Mouse (Mus musculus): ENCODE data around the gene Ppp1r8. TPM values are rescaled to one million over a fixed set of nuclear protein-coding genes. Genes with fewer than 3 reads are reported as not detected.
A peak's percentile ranks its signal among the peaks of the same experiment; 100 is the strongest.

Ppp1r8 gene
- 55.9 and 64.0 TPM in 2 replicates for polyA plus RNA-seq (2015; fragmentation: Nextera tagmentation; extraction: Ambion mirVana)

DNA sequence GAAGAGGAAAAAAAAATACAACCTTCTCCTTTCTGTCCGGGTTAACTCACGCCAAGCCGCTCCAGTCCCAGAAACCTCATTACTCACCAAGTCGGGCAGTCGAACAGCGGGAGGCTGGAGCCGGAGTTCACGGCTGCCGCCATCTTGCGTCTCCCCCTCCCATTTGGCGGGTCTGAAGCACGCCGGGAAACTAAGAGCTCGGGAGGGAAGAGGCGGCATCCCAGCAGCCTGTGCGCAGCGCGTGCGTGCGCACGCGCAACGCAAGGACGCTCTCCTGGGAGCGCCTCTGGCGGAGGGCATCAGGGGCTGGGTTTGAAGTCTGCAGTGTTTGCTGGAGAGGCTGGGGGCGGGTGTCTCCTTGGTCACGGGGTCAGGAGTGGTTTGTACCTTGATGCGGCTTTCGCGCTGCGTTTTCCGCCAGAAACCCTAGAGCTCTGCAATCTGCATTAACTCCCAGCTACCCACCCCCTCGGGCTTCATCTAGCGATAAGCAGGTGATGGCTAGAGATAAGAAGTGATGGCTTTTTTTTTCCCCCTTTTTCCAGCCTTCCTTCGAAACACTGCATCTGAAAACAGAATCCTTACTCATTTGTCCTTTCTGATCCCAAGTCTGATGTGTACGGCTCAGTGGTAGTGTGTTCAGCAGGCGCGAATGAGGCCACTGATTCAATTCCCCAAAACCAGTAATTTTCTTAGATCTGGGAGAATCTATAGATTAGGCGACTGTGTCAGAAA lies at the start of gene Ppp1r8:
Gene Ppp1r8, minus strand, starts transcription at position 200 of the 735 bp plus-strand sequence.
- peak within 1 kb of the TSS; percentile 74 for H3K4me2 ChIP-seq
- ATAC-seq (ENCODE audit: insufficient number of reproducible peaks, insufficient read depth, low FRiP score, low TSS enrichment, low read depth) = peak; percentile 97
- peak within 1 kb of the TSS; percentile 81 for H3K27ac ChIP-seq
- WGBS = 2% methylated on average over 40 of the region's 40 CpGs
- no peaks in the 10 kb centered on the region for H3K27me3 ChIP-seq
- H3K36me3 ChIP-seq = peaks cover 30% of the 10 kb centered on the region
- H3K4me3 ChIP-seq = peak within 1 kb of the TSS; percentile 95
- no peaks in the 10 kb centered on the region for H3K9me3 ChIP-seq
- H3K9ac ChIP-seq = peak within 1 kb of the TSS; percentile 97
- H3K4me1 ChIP-seq = peaks cover 11% of the 10 kb centered on the region

DNA sequence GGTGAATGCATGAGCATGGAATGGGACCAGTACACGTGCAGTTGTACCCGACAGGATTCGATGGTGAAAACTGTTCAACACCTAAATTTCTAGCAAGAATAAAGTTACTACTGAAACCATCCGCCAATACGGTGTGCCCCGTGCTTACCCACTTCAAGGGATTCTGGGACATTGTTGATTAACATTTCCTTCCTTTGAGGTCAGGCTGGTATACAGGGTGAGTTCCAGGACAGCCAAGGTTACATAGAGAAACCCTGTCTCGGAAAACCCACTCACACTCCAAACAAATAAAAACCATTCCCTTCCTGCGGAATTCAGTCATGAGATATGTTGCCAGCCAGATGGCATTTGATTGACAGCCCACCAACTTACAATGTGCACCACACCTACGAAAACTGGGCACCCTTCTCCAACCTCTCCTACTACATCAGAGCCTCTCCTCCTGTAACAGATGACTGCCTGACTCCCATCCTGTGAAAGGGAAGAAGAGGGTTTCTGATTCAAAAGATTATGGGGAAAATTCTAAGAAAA lies 41.9 kb upstream of the Ppp1r8 start:
- no peak for ATAC-seq (ENCODE audit: insufficient number of reproducible peaks, insufficient read depth, low FRiP score, low TSS enrichment, low read depth)
- WGBS = 5% methylated on average over 9 of the region's 9 CpGs
- peak overlapping the region; percentile 94 for H3K4me3 ChIP-seq
- H3K4me2 ChIP-seq = peak overlapping the region; percentile 71
- H3K9ac ChIP-seq = peak overlapping the region; percentile 94
- peak overlapping the region; percentile 84 for H3K27ac ChIP-seq
- peaks cover 17% of the 10 kb centered on the region for H3K4me1 ChIP-seq
- peaks cover 8% of the 10 kb centered on the region for H3K36me3 ChIP-seq
- H3K27me3 ChIP-seq = no peaks in the 10 kb centered on the region
- no peaks in the 10 kb centered on the region for H3K9me3 ChIP-seq

DNA sequence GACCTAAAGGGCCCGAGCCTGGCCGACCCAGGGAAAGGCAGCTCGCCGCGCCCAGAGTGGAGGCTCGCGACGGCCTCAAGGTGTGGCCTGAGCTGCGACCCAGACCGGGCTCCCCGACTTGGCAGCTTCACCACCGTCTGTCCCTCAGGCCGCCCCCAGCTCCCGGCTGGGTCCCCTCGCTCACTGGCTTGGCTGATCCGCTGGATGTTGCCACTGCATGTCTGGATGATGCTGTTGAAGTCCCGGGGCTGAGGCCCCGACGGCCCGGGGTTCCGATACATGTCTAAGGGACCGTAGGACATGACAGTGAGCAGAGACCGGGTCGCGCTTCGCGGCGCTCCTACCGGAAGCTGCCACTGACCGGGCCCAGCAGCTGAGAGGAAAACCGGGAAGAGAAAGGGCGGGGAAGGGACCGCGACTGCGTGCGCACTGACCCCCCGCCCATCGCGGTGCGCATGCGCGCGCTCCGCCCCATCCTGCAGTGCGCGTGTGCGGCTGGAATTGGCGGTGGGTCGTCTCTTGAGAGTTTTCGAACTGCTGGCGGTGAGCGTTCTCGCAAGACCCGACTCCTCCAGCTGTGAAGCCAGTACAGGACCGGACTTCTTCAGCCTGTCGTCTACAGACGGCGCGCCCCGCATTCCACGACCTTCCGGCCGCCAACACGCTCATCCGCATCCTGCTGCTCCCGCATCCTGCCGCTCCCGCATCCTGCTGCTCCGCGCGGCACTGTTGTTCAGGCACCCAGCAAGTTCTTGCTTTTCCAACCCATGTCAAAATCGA lies 41.3 kb upstream of the Ppp1r8 start, which contains the start of gene Stx12:
Gene Stx12, minus strand, starts transcription at position 446 of the 780 bp plus-strand sequence.
- ATAC-seq (ENCODE audit: insufficient number of reproducible peaks, insufficient read depth, low FRiP score, low TSS enrichment, low read depth) = peak; percentile 79
- WGBS = under 1% methylated on average over 72 of the region's 72 CpGs
- no peaks in the 10 kb centered on the region for H3K27me3 ChIP-seq

GRCm38 (mm10) chr4:132883561-132884063 lies 40.6 kb upstream of the Ppp1r8 start:
- Histone ChIP-seq H3K4me2 (peak overlapping the region; percentile 71), H3K4me3 (peak overlapping the region; percentile 94), H3K9me3 (no peaks in the 10 kb centered on the region), H3K27me3 (no peaks in the 10 kb centered on the region), H3K36me3 (peaks cover 14% of the 10 kb centered on the region), H3K4me1 (peaks cover 17% of the 10 kb centered on the region), H3K27ac (peak overlapping the region; percentile 84), H3K9ac (peak overlapping the region; percentile 94)
- WGBS = 2% methylated on average over 21 of the region's 21 CpGs
- ATAC-seq (ENCODE audit: insufficient number of reproducible peaks, insufficient read depth, low FRiP score, low TSS enrichment, low read depth) = no peak

More for the DNA sequence above, 41.3 kb upstream of the Ppp1r8 start, which contains the start of gene Stx12:
- Histone ChIP-seq H3K36me3 (peaks cover 14% of the 10 kb centered on the region), H3K4me1 (peaks cover 17% of the 10 kb centered on the region), H3K27ac (peak within 1 kb of the TSS; percentile 84), H3K4me3 (peak within 1 kb of the TSS; percentile 94), H3K4me2 (peak within 1 kb of the TSS; percentile 71), H3K9me3 (no peaks in the 10 kb centered on the region), H3K9ac (peak within 1 kb of the TSS; percentile 94)

DNA sequence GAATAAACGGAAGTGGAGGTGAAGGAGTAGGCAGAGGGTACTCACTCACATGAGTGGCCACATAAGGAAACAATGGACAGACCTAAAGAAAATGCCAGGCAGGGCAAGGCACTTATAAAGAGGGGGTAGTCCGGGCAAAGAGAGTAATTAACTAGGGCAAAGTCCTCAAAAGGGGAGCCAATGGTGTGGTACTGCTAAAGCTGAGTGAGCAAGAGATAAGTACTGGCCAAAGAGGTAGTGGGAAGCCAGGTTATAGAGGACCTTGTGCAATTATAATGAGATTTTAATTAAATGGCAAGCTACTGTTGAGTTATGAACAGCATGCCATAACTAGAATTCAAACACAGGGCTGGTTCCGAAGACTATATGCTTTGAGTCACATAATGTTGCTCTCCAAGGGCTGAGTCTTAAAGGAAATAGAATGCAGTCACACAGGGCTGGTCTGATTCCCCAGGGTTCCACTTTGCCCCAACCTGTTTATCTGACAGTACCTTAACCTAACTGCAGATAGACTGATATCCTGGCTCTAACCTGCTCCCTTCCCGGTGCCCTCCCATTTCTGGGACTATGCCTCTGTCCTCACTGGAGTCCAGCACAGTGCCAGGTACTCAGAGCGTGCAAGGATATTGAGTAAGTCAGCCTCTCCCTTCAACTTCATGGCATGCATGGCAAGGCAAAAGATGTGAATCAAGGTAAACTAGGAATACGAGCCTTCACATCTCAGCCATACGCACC lies 31.6 kb upstream of the Ppp1r8 start:
- no peaks in the 10 kb centered on the region for H3K27me3 ChIP-seq
- no peak overlapping the region for H3K9ac ChIP-seq
- no peak overlapping the region for H3K27ac ChIP-seq
- peaks cover 35% of the 10 kb centered on the region for H3K36me3 ChIP-seq
- no peaks in the 10 kb centered on the region for H3K9me3 ChIP-seq
- 0 out of 2 replicates have a peak, but pooled peaks cover 3% of the 10 kb centered on the region for H3K4me1 ChIP-seq
- H3K4me2 ChIP-seq = no peak overlapping the region
- ATAC-seq (ENCODE audit: insufficient number of reproducible peaks, insufficient read depth, low FRiP score, low TSS enrichment, low read depth) = no peak
- H3K4me3 ChIP-seq = no peak overlapping the region
- WGBS = 91% methylated on average over 7 of the region's 7 CpGs

DNA sequence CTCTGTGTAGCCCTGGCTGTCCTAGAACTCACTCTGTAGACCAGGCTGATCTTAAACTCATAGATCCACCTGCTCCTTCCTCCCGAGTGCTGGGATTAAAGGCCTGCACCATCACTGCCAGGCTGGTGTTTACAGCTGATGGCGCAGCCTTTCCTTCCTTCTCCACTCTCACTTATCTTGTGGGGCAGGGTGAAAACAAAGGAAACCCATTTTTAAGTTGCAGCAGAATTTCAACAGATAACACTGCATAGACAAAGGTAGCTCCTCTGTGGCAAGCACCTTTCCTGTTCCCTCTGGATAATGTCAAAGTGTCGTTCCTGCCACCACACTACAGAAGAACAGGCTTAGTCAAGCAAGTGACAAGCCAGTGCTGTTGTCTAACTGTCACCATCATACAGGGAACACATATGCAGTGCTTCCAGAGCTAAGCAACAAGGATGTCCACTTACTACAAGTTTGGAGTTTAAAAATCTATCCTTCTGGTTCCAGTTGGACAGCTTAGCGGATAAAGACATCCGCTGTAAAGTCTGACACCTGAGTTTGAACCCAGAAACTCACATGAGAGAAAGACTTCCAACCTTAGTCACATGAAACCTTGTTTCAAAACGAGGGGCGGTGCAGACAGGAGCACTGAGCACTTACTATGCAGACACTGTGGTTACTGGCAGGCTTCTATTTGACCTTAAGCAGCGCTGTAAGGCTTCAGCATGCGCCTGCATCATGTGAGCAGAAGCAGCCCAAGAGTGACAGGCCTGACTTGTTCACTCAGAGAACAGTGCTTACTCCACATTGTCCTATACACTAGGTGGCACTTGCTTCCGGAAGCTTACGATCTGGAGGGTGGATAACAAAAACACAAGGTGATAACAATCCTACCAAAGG lies 30.8 kb upstream of the Ppp1r8 start:
- Histone ChIP-seq H3K27ac (no peak overlapping the region), H3K9ac (no peak overlapping the region), H3K27me3 (no peaks in the 10 kb centered on the region), H3K4me3 (no peak overlapping the region), H3K4me1 (0 out of 2 replicates have a peak, but pooled peaks cover 3% of the 10 kb centered on the region), H3K36me3 (peaks cover 41% of the 10 kb centered on the region), H3K4me2 (no peak overlapping the region), H3K9me3 (no peaks in the 10 kb centered on the region)
- ATAC-seq (ENCODE audit: insufficient number of reproducible peaks, insufficient read depth, low FRiP score, low TSS enrichment, low read depth) = no peak
- WGBS = 91% methylated on average over 11 of the region's 11 CpGs

- Histone ChIP-seq H3K4me1 (no peaks in the 10 kb centered on the region), H3K4me3 (no peak overlapping the region), H3K27ac (no peak overlapping the region), H3K36me3 (peaks cover 67% of the 10 kb centered on the region), H3K4me2 (no peak overlapping the region), H3K27me3 (no peaks in the 10 kb centered on the region), H3K9ac (no peak overlapping the region), H3K9me3 (no peaks in the 10 kb centered on the region)
- ATAC-seq (ENCODE audit: insufficient number of reproducible peaks, insufficient read depth, low FRiP score, low TSS enrichment, low read depth) = no peak
- 93% methylated on average over 3 of the region's 3 CpGs for WGBS
These were observed 28.1 kb upstream of the Ppp1r8 start for GRCm38 (mm10) chr4:132871116-132871515.

- H3K27ac ChIP-seq = no peak overlapping the region
- H3K4me1 ChIP-seq = no peaks in the 10 kb centered on the region
- H3K4me2 ChIP-seq = no peak overlapping the region
- H3K36me3 ChIP-seq = peaks cover 77% of the 10 kb centered on the region
- H3K9me3 ChIP-seq = no peaks in the 10 kb centered on the region
- H3K27me3 ChIP-seq = no peaks in the 10 kb centered on the region
- ATAC-seq (ENCODE audit: insufficient number of reproducible peaks, insufficient read depth, low FRiP score, low TSS enrichment, low read depth) = no peak
- H3K4me3 ChIP-seq = no peak overlapping the region
- H3K9ac ChIP-seq = no peak overlapping the region
- 97% methylated on average over 2 of the region's 2 CpGs for WGBS
These were observed 21.9 kb upstream of the Ppp1r8 start for GRCm38 (mm10) chr4:132864856-132865255.

GRCm38 (mm10) chr4:132863012-132863411 lies 20.0 kb upstream of the Ppp1r8 start:
- no peaks in the 10 kb centered on the region for H3K27me3 ChIP-seq
- H3K4me1 ChIP-seq = no peaks in the 10 kb centered on the region
- H3K36me3 ChIP-seq = peaks cover 74% of the 10 kb centered on the region
- no peak for ATAC-seq (ENCODE audit: insufficient number of reproducible peaks, insufficient read depth, low FRiP score, low TSS enrichment, low read depth)
- no peaks in the 10 kb centered on the region for H3K9me3 ChIP-seq
- H3K4me2 ChIP-seq = no peak overlapping the region
- H3K4me3 ChIP-seq = no peak overlapping the region
- 93% methylated on average over 13 of the region's 13 CpGs for WGBS
- H3K27ac ChIP-seq = no peak overlapping the region
- no peak overlapping the region for H3K9ac ChIP-seq

GRCm38 (mm10) chr4:132860880-132861279 lies 17.9 kb upstream of the Ppp1r8 start:
- WGBS = 90% methylated on average over 1 of the region's 1 CpGs
- peaks cover 74% of the 10 kb centered on the region for H3K36me3 ChIP-seq
- no peak for ATAC-seq (ENCODE audit: insufficient number of reproducible peaks, insufficient read depth, low FRiP score, low TSS enrichment, low read depth)

More at GRCm38 (mm10) chr4:132860880-132861279, 17.9 kb upstream of the Ppp1r8 start:
- no peaks in the 10 kb centered on the region for H3K9me3 ChIP-seq
- H3K9ac ChIP-seq = no peak overlapping the region
- no peak overlapping the region for H3K4me2 ChIP-seq
- no peak overlapping the region for H3K4me3 ChIP-seq
- H3K4me1 ChIP-seq = no peaks in the 10 kb centered on the region
- H3K27ac ChIP-seq = no peak overlapping the region
- no peaks in the 10 kb centered on the region for H3K27me3 ChIP-seq

Measured in embryonic facial prominence, embryonic 13.5 days (tissue).